Mouse (Mus musculus): ENCODE results near the gene Pole2.
"Not testable (repeated sequence)": the region's sequence is repeated elsewhere in the genome, so short reads cannot be mapped to it uniquely, and the experiment has no call there.

GRCm38 (mm10) chr12:69163586-69163985 lies 64.4 kb downstream of the Pole2 start:
- TF ChIP-seq CTCF, POLR2A (IDR thresholded peaks at IDR 0.05; ENCODE audit: insufficient read depth, low read depth, low read length): not testable (repeated sequence)

Data from olfactory bulb, adult 2 months (tissue).